Mouse (Mus musculus): ENCODE results near the gene Vav3. TPM values are rescaled to one million over a fixed set of nuclear protein-coding genes. Genes with fewer than 3 reads are reported as not detected.

Vav3 gene
- polyA plus RNA-seq, 1 experiment from 2014 or later: 25.6 TPM

DNA sequence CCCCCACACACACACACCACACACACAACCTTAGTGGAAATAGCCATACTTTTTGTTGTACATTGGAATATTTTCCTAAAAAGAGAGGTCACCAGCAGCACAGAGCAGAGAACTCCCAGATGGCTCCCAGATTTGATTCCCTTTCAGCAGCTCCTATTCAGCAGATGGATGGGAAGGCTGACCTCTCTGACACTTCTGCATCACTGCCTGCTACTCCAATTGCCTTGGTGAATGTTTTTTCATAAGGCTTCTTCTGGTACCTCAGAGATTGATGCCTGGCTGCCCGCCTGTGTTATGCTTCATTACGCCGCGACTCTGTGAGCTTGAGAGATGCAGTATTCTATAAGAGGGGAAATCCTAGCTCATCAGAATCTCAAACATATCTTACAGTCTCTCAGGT lies 220.8 kb downstream of the Vav3 start:
- 9% methylated on average over 4 of the region's 4 CpGs for WGBS
- Histone ChIP-seq H3K27me3 (ENCODE audit: control insufficient read depth, insufficient read depth, low read length) (no peaks in the 10 kb centered on the region), H3K27ac (ENCODE audit: low read depth, low read length) (peak overlapping the region; percentile 51), H3K36me3 (ENCODE audit: control insufficient read depth, insufficient read depth, low read length) (no peaks in the 10 kb centered on the region), H3K9ac (ENCODE audit: low read depth, low read length) (no peak overlapping the region), H3K4me3 (ENCODE audit: low read depth, low read length) (no peak overlapping the region), H3K4me2 (replicated peaks; ENCODE audit: low read depth, low read length) (no peak overlapping the region), H3K9me3 (ENCODE audit: control insufficient read depth, low read length) (no peaks in the 10 kb centered on the region), H3K4me1 (replicated peaks; ENCODE audit: control insufficient read depth, insufficient read depth, low read length) (no peaks in the 10 kb centered on the region)
- ATAC-seq (ENCODE audit: low FRiP score) (peak; percentile 89), DNase-seq (ENCODE audit: low spot score) (peak; percentile 67)

GRCm38 (mm10) chr3:109561776-109562175 lies 221.3 kb downstream of the Vav3 start:
- DNase-seq (ENCODE audit: low spot score) (no peak), ATAC-seq (ENCODE audit: low FRiP score) (peak; percentile 59)
- 45% methylated on average over 7 of the region's 7 CpGs for WGBS
- no peaks in the 10 kb centered on the region for H3K9me3 ChIP-seq (ENCODE audit: control insufficient read depth, low read length)
- no peaks in the 10 kb centered on the region for H3K36me3 ChIP-seq (ENCODE audit: control insufficient read depth, insufficient read depth, low read length)
- no peak overlapping the region for H3K9ac ChIP-seq (ENCODE audit: low read depth, low read length)
- no peaks in the 10 kb centered on the region for H3K4me1 ChIP-seq (replicated peaks; ENCODE audit: control insufficient read depth, insufficient read depth, low read length)
- peak overlapping the region; percentile 51 for H3K27ac ChIP-seq (ENCODE audit: low read depth, low read length)
- no peak overlapping the region for H3K4me2 ChIP-seq (replicated peaks; ENCODE audit: low read depth, low read length)
- H3K4me3 ChIP-seq (ENCODE audit: low read depth, low read length): no peak overlapping the region
- no peaks in the 10 kb centered on the region for H3K27me3 ChIP-seq (ENCODE audit: control insufficient read depth, insufficient read depth, low read length)

DNA sequence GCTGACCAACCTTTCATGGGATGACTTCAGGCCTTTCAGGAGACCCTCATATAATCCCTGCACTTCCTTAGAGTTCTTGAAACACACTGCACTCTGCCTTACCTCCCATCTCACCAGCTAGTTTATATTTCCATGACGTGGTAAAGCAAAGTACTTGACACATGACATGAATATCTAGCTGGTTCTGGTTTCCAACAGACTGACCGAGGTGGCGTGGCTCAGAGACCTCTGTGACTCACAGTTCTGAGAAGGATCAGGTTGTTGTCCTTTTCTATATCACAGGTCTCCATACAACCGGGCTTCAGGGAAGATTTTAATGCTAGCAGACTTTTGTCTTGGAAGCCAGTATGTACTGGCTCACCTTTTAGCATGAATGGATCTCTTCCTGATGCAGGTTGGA lies 221.8 kb downstream of the Vav3 start:
- Histone ChIP-seq H3K4me2 (replicated peaks; ENCODE audit: low read depth, low read length) (no peak overlapping the region), H3K27me3 (ENCODE audit: control insufficient read depth, insufficient read depth, low read length) (no peaks in the 10 kb centered on the region), H3K9ac (ENCODE audit: low read depth, low read length) (no peak overlapping the region), H3K4me3 (ENCODE audit: low read depth, low read length) (no peak overlapping the region), H3K4me1 (replicated peaks; ENCODE audit: control insufficient read depth, insufficient read depth, low read length) (no peaks in the 10 kb centered on the region), H3K36me3 (ENCODE audit: control insufficient read depth, insufficient read depth, low read length) (no peaks in the 10 kb centered on the region), H3K27ac (ENCODE audit: low read depth, low read length) (no peak overlapping the region; the same call in 1 of the 2 replicates), H3K9me3 (ENCODE audit: control insufficient read depth, low read length) (no peaks in the 10 kb centered on the region)
- DNase-seq (ENCODE audit: low spot score) (no peak), ATAC-seq (ENCODE audit: low FRiP score) (no peak)
- 83% methylated on average over 4 of the region's 4 CpGs for WGBS

DNA sequence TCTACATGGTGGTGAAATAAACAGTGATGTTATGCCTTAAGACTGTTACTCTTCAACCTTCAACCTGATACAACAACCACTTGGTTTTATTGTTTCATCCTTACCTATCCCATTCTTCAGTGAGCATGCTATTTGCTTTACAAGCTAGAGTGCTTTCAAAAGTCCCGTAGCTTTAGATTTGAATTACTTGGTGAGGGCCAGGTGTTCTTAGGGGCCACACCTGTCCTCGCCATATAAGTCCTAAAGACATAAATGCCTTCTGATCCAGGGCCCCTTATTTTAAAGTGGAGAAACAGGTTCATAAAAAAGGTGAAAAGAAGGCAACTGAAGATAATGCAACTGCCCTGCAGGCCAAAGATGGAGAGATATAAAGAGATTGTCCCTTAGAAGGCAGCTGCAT lies 224.0 kb downstream of the Vav3 start:
- peaks cover 3% of the 10 kb centered on the region; the same call in 1 of the 2 replicates for H3K4me1 ChIP-seq (replicated peaks; ENCODE audit: control insufficient read depth, insufficient read depth, low read length)
- DNase-seq (ENCODE audit: low spot score) (no peak), ATAC-seq (ENCODE audit: low FRiP score) (no peak)
- no peak overlapping the region for H3K4me3 ChIP-seq (ENCODE audit: low read depth, low read length)
- H3K9ac ChIP-seq (ENCODE audit: low read depth, low read length): no peak overlapping the region
- H3K27ac ChIP-seq (ENCODE audit: low read depth, low read length): no peak overlapping the region
- 92% methylated on average over 2 of the region's 2 CpGs for WGBS
- H3K27me3 ChIP-seq (ENCODE audit: control insufficient read depth, insufficient read depth, low read length): no peaks in the 10 kb centered on the region
- H3K9me3 ChIP-seq (ENCODE audit: control insufficient read depth, low read length): no peaks in the 10 kb centered on the region
- no peak overlapping the region for H3K4me2 ChIP-seq (replicated peaks; ENCODE audit: low read depth, low read length)
- H3K36me3 ChIP-seq (ENCODE audit: control insufficient read depth, insufficient read depth, low read length): no peaks in the 10 kb centered on the region

- DNase-seq (ENCODE audit: low spot score): no peak
- no peak for ATAC-seq (ENCODE audit: low FRiP score)
- Histone ChIP-seq H3K4me1 (replicated peaks; ENCODE audit: control insufficient read depth, insufficient read depth, low read length) (peaks cover 3% of the 10 kb centered on the region; the same call in 1 of the 2 replicates), H3K36me3 (ENCODE audit: control insufficient read depth, insufficient read depth, low read length) (no peaks in the 10 kb centered on the region), H3K27ac (ENCODE audit: low read depth, low read length) (0 out of 2 replicates have a peak overlapping the region, but pooled peaks have one; percentile 6), H3K4me2 (replicated peaks; ENCODE audit: low read depth, low read length) (no peak overlapping the region), H3K9ac (ENCODE audit: low read depth, low read length) (no peak overlapping the region), H3K9me3 (ENCODE audit: control insufficient read depth, low read length) (no peaks in the 10 kb centered on the region), H3K4me3 (ENCODE audit: low read depth, low read length) (no peak overlapping the region), H3K27me3 (ENCODE audit: control insufficient read depth, insufficient read depth, low read length) (no peaks in the 10 kb centered on the region)
- 49% methylated on average over 3 of the region's 3 CpGs for WGBS
Measured at GRCm38 (mm10) chr3:109568542-109569265, 228.3 kb downstream of the Vav3 start.

DNA sequence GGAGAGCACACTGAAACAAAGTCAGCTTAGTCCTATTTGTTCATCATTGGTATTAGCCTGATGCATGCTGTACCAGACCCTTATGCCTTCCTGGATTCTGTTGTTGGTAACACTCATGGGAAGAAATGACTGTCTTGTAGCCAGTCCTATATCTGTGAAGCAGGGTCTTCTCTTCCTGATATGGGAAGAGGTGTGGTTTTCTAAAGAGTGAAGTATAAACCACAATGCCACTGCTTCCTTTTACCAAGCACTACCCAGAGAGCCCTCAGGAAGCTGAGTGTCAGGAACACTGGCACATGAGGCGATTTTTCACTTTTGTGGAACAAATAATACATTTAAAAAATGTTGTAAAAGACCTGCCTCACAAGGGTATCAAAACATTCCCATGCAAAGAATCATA lies 231.0 kb downstream of the Vav3 start:
- Histone ChIP-seq H3K4me2 (replicated peaks; ENCODE audit: low read depth, low read length) (no peak overlapping the region), H3K27ac (ENCODE audit: low read depth, low read length) (no peak overlapping the region)
- no peak for ATAC-seq (ENCODE audit: low FRiP score)

GRCm38 (mm10) chr3:109572871-109573270 lies 232.4 kb downstream of the Vav3 start:
- Histone ChIP-seq H3K27ac (ENCODE audit: low read depth, low read length) (no peak overlapping the region), H3K4me1 (replicated peaks; ENCODE audit: control insufficient read depth, insufficient read depth, low read length) (peaks cover 3% of the 10 kb centered on the region; the same call in 1 of the 2 replicates), H3K4me3 (ENCODE audit: low read depth, low read length) (no peak overlapping the region), H3K9ac (ENCODE audit: low read depth, low read length) (no peak overlapping the region), H3K36me3 (ENCODE audit: control insufficient read depth, insufficient read depth, low read length) (no peaks in the 10 kb centered on the region), H3K9me3 (ENCODE audit: control insufficient read depth, low read length) (no peaks in the 10 kb centered on the region), H3K27me3 (ENCODE audit: control insufficient read depth, insufficient read depth, low read length) (no peaks in the 10 kb centered on the region), H3K4me2 (replicated peaks; ENCODE audit: low read depth, low read length) (no peak overlapping the region)
- WGBS: 57% methylated on average over 3 of the region's 3 CpGs
- ATAC-seq (ENCODE audit: low FRiP score) (no peak), DNase-seq (ENCODE audit: low spot score) (no peak)

More for the DNA sequence above, 231.0 kb downstream of the Vav3 start:
- peaks cover 3% of the 10 kb centered on the region; the same call in 1 of the 2 replicates for H3K4me1 ChIP-seq (replicated peaks; ENCODE audit: control insufficient read depth, insufficient read depth, low read length)
- DNase-seq (ENCODE audit: low spot score): no peak
- WGBS: 94% methylated on average over 1 of the region's 1 CpGs
- H3K9ac ChIP-seq (ENCODE audit: low read depth, low read length): no peak overlapping the region
- H3K27me3 ChIP-seq (ENCODE audit: control insufficient read depth, insufficient read depth, low read length): no peaks in the 10 kb centered on the region
- no peak overlapping the region for H3K4me3 ChIP-seq (ENCODE audit: low read depth, low read length)
- no peaks in the 10 kb centered on the region for H3K36me3 ChIP-seq (ENCODE audit: control insufficient read depth, insufficient read depth, low read length)
- H3K9me3 ChIP-seq (ENCODE audit: control insufficient read depth, low read length): no peaks in the 10 kb centered on the region

- ATAC-seq (ENCODE audit: low FRiP score) (no peak), DNase-seq (ENCODE audit: low spot score) (no peak)
- Histone ChIP-seq H3K27me3 (ENCODE audit: control insufficient read depth, insufficient read depth, low read length) (no peaks in the 10 kb centered on the region), H3K4me2 (replicated peaks; ENCODE audit: low read depth, low read length) (no peak overlapping the region), H3K9ac (ENCODE audit: low read depth, low read length) (no peak overlapping the region), H3K27ac (ENCODE audit: low read depth, low read length) (no peak overlapping the region), H3K4me1 (replicated peaks; ENCODE audit: control insufficient read depth, insufficient read depth, low read length) (peaks cover under 1% of the 10 kb centered on the region; the same call in 1 of the 2 replicates), H3K9me3 (ENCODE audit: control insufficient read depth, low read length) (no peaks in the 10 kb centered on the region), H3K4me3 (ENCODE audit: low read depth, low read length) (no peak overlapping the region), H3K36me3 (ENCODE audit: control insufficient read depth, insufficient read depth, low read length) (no peaks in the 10 kb centered on the region)
- 72% methylated on average over 10 of the region's 10 CpGs for WGBS
Measured at GRCm38 (mm10) chr3:109573549-109574146, 233.2 kb downstream of the Vav3 start.

- no peak overlapping the region for H3K9ac ChIP-seq (ENCODE audit: low read depth, low read length)
- no peaks in the 10 kb centered on the region for H3K4me1 ChIP-seq (replicated peaks; ENCODE audit: control insufficient read depth, insufficient read depth, low read length)
- no peak for DNase-seq (ENCODE audit: low spot score)
Measured at GRCm38 (mm10) chr3:109574161-109574560, 233.7 kb downstream of the Vav3 start.

More at GRCm38 (mm10) chr3:109574161-109574560, 233.7 kb downstream of the Vav3 start:
- Histone ChIP-seq H3K27me3 (ENCODE audit: control insufficient read depth, insufficient read depth, low read length) (no peaks in the 10 kb centered on the region), H3K4me3 (ENCODE audit: low read depth, low read length) (no peak overlapping the region), H3K27ac (ENCODE audit: low read depth, low read length) (no peak overlapping the region), H3K36me3 (ENCODE audit: control insufficient read depth, insufficient read depth, low read length) (no peaks in the 10 kb centered on the region), H3K4me2 (replicated peaks; ENCODE audit: low read depth, low read length) (no peak overlapping the region), H3K9me3 (ENCODE audit: control insufficient read depth, low read length) (no peaks in the 10 kb centered on the region)
- 74% methylated on average over 6 of the region's 6 CpGs for WGBS
- no peak for ATAC-seq (ENCODE audit: low FRiP score)

Data from hindbrain, embryonic 11.5 days (tissue).